Mouse (Mus musculus): ENCODE measurements around the gene Zfp759.
"Not testable (repeated sequence)": the region's sequence is repeated elsewhere in the genome, so short reads cannot be mapped to it uniquely, and the experiment has no call there.

Zfp759 gene

DNA sequence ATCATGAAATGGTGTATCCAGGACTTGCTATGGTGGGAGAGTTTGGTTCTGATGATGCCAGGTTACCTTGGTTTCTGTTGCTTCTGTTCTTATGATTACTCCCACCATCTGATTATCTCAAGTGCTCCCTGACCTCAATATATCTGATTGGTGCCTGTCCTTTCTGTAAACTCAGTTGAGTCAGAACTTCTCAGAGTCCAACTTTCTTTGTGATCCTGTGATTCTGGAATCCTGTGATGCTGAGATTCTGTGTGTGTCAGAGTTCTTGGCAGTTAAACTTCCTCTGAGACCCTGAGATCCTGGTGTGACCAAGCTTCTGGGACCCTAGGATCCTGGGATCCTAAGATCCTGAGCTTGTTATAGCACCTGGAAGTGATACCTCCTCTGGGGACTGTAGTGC is at the start of gene Zfp759:
Gene Zfp759, plus strand, starts transcription at position 301 of the 400 bp plus-strand sequence.
- DNase-seq, result not testable (repeated sequence)

DNA sequence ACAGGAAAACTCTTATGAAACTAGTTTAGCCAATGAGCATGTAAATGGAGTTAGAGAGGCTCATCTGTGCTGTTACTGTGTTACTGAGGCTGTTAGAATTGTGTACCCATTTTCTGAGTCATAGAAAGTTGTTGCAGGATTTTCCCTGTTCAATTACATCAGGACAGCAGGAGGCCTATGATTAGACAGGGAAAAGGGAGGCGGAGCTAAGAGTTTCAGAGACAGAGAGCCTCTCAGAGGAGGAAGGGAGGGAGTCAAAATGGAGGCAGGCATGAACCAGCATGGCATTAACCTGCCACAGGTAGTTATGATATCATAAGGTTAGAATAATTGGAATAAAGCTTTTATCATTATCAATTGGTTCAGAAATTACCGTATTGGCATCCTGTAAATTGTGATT is 48.7 kb upstream of the Zfp759 start:
- DNase-seq, result no peak

DNA sequence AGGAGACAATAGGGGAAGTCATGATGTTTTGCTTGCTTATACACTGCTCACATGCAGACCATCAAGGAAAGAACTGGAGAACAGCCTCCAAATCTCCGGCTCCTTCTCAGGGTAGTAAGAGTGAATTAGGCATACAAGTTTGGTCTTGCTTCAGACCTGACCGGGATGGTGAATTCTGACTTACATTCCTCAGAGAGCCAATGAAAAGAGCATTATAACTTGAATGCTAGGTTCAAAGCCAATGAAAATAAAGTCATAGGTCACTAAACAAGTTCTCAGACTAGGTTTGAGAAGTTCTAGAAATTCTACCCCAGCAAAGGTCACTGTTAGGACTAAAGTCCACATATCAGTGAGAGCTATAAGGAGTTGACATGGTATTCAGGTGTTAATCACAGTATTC is 44.2 kb upstream of the Zfp759 start:
- DNase-seq, result no peak

DNA sequence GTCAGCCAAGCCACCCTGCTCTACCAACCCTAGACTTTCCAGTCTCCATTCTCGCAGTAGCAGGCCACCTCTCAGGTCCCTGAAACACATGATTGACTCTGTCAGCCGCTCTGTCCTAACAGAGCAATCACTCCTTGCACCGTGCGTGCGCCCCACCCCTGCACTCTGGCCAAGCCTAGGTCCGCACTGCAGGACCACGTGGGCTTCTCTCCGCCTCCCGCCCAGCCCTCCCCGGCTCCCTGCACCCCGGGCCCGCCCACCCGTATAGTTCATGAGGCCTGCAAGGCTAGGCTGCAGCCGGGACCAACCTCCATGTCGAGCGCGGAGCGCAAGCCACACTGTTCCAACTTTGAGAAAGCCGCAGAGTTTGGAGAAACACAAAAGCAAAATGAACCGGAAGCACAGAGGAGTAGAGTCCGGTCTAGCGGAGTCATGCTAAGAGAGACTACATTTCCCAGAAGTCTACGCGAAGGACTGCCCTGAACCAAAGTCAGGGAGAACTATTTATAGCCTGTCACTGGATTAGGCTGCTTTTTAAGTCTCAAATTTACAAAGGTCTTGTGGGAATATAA is 40.2 kb upstream of the Zfp759 start:
- peak; percentile 99 for DNase-seq

DNA sequence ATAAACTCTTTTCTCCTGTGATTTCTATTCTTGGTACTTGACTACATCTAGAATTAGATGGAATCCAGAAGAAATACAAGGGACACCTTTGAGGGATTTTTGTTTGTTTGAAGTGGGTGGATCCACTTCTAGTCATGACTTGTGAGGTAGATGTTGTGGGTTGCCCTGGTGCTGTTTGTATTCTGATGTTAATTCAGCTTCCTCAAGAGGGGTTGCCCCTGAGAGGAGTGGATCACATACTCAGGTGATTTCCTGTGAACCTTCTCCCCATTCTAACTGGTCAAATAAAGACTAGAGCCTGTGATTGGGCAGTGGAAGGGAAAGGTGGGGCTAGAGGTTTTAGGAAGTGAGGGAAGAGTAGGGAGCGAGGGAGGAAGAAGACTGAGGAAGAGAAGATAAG is 39.5 kb upstream of the Zfp759 start:
- DNase-seq, result no peak

DNA sequence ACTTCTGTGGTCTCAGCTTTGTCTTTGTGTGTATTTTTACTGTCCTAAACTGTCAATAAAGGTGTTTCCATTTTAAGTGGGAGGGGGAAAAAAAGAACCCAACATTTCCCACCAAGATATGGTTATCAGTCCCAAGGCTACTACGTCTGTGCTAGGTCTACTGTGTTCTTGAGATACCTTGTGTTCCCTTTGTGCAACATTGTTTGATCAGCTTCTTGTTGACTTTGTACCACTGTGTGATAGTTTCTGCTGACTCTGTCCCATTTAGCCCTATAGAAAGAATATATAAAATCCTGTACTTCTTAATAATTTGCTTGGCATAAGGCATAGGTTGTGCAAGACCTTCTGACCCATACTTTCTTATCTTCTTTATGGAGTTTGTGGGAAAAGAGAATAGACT is 31.3 kb upstream of the Zfp759 start:
- DNase-seq, result no peak

DNA sequence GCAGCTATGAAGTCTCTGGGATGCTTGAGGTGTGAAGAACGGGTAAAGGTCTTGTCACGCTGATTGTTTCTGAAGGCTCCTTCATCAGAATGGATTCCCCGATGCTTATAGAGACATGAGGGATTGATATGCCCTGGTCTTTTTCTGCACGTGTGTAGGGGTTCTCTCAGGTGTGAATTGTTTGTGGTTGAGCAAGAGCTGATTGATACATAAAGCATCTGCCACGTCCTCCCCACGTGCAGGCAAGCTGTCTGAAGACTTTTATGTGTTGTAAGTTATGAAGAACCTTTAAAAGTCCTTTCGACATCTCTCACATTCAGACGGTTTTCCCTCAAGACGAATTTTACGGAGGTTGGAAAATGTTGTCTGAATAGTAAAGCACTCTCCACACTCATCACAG is 23.6 kb upstream of the Zfp759 start, which contains the start of gene Zfp708:
Gene Zfp708, minus strand, starts transcription at position 101 of the 400 bp plus-strand sequence.
- DNase-seq, result no peak

DNA sequence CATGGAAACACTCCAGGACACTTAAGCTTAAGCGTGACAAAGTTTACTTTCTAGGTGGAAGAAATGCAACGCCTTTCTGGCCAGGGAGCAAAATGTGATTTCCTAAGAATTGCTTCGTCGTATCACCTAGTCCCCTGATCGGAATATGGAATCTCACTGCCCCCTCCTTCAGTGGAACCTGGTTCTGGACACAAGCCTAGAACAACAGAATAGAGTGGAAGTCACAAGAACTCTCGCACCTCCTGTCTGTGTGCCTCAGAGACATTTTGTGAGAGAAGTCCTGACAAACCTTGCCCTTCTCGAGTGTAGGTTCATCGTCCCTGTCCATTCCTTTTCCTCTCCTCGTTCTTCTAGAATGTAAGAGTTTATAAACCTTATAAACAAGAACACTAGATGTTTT is 13.8 kb upstream of the Zfp759 start:
- no peak for DNase-seq

DNA sequence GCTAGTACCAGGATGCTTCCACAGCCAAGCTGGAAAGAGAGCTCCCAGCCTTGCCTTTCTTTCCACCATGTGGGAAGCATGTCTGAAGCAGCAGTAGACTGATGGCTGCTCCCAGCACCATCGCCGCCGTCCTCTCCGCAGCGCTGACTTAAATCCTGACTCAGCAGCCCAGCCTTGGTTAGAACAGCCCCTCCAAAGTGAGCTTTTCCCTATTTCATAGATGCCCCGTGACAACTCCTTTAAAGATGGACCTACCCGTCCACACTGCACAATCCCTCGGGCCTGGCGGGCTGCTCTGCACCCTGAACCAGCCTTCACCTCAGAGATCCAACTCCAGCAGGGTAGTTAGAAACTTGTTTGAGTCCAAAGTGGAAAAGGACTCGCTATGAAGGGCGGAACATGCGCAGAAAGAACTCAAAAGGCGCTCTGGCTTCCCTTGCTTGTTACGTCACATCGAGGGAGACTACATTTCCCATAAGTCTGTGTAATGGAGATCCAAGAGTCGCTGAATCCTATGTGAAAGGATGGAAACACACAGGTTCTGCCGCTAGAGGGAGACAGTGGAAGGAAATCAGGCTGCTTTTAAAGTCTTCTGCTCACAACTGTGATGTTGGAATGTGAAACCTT is 13.2 kb upstream of the Zfp759 start, which contains the start of gene Gm28557:
Gene Gm28557, minus strand, starts transcription at position 411 of the 627 bp plus-strand sequence.
- DNase-seq, result peak; percentile 99

DNA sequence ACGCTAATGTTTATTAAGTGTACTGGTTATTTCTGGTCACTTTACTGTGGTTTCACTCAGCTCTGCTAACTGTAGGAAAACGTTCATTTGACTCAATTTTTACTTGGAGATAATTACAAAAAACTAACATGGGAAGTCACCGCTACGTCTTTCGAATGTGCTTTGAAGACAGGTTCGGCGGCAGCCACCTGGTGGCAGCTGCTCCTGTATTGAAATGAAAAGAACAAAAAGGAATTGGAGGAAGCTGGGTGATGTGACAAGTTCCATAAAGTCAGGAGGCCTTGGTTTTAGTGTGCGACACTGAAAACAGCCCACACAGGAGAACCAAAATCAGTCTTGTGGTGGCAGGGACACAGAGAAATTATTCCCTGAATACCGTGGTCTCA is 12.6 kb upstream of the Zfp759 start:
- no peak for DNase-seq

DNA sequence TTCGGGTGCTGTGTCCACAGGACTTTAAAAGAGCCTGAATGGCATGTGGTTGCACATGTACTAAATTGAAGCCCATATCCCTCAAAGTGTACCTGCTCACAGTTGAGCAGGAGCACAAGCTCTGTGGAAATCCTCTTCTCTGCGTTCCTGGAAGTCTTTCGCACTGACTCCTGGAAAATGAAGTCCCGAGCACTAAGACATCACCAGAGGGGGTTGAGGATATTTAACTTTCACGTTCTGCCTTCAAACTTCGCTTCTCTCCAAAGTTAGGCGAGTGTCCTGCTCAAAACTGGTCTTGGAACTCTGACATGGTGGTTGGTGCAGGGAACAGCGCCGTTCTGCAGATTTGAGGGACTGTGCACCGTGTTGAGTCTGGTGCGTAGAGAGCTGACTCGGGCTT is 9.4 kb upstream of the Zfp759 start:
- DNase-seq, result peak; percentile 91

DNA sequence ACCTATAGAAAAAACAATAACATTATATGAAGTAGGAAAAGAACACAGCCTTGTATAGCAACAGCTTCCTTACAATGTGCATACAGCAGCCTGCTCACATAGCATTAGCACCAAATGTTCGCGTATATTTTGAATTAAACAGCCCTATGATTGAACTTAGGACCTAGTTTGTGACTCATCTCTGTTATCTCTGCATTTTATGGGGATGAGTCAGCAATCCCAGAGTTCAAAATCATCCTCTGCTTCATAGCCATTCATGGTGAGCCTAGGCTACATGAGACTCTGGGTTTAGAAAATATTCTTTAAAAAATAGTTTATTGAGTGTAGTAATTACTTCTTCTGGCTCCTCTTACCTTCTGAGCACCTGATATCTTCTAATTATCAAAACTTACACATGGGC is 8.2 kb upstream of the Zfp759 start:
- no peak for DNase-seq

DNA sequence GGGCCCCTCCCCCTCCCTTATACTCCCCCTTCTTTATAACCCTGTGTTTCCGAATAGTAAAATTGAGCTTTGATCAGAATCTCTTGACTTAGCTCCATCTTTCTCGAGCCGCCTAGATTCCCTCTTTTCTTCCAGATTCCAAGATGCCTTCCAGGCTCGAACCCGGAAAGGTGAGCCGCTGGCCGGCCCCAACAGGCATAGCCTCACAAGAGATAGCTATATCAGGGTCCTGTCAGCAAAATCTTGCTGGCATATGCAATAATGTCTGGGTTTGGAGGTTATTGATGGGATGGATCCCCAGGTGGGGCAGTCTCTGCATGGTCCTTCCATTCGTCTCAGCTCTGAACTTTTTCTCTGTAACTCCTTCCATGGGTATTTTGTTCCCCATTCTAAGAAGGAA is 5.3 kb upstream of the Zfp759 start, which contains the start of gene Rslcan18:
Gene Rslcan18, minus strand, starts transcription at position 101 of the 400 bp plus-strand sequence.
- not testable (repeated sequence) for DNase-seq

DNA sequence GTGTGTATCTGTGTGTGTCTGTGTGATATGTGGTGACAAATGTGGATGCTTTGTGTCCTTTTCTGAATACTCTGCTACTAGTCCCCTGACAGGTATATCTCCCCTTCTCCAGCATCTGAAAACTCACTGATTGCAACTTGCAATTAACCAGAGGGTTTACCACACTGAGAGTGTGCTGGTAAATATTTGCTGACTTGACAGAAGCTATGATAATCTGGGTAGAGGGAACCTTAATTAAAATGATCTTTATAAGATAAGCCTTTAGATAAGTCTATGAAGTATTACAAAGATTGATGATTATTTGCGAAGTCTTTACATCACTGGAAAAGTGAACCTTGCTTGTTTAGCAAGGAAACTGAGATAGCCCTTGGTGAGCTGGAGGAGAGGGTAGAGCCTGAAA is 3.0 kb downstream of the Zfp759 start:
- no peak for DNase-seq

DNA sequence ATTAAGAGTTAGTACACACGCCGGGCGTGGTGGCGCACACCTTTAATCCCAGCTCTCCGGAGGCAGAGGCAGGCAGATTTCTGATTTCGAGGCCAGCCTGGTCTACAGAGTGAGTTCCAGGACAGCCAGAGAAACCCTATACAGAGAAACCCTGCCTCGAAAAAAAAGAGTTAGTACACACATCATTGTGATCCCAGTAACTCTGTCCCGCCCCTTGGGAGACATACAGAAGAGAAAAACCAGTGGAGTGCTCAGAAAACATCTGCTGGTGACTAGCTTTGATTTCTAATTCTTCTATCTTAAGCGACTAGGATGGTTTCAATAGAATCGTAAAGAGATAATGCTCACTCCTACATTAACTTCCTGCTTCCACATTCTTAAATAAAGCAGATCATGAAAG is 6.0 kb downstream of the Zfp759 start:
- DNase-seq, result not testable (repeated sequence)

DNA sequence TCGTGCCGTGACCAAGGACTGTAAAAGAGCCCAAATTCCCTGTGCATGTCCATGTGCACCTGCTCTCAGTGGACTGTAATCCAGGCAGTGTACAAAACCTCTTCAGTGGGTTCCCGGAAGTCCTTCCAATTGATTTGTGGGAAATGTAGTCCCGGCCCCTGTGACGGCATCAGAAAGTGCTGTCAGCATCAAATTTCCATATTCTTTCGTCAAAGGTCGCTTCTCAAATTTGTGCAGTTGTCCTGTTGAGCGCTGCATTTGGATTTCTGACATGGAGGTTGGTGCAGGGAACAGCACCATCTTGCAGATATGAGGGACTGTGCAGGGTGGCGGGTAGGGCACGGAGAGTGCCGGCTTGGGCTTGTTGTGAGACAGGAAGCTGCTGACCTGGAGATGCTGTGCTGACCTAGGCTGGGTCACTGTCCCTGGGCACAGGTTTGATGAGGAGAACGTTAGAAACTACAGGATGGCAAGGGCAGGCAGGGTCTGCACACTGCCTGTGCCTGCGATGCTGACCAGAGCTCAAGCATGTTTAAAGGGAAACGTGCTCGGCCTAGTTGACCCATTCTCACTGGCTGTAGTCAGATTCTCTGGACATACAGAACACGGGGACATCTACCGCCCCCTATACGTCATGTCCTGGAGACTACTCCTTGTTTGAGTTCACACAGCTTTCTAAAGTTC is 6.7 kb downstream of the Zfp759 start:
- DNase-seq, result peak; percentile 97

DNA sequence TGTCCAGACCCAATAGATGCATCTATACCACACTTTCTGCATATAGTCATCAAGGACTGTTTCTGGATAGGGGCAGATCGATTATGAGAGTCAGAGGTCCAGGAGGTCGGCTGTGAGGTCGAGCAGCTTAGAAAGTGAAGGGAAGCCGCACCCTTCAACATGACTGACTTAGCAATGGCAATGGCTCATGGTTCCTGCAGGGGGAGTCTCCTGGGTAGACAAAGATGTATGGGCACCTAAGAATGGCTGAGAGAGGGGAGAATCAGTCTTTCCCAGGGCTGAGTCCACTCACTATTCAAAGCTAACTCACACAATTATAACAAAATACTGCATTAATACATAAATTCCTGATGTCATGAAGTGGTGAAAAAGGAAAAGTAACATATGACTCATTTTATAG is 44.7 kb downstream of the Zfp759 start:
- DNase-seq, result not testable (repeated sequence)

DNA sequence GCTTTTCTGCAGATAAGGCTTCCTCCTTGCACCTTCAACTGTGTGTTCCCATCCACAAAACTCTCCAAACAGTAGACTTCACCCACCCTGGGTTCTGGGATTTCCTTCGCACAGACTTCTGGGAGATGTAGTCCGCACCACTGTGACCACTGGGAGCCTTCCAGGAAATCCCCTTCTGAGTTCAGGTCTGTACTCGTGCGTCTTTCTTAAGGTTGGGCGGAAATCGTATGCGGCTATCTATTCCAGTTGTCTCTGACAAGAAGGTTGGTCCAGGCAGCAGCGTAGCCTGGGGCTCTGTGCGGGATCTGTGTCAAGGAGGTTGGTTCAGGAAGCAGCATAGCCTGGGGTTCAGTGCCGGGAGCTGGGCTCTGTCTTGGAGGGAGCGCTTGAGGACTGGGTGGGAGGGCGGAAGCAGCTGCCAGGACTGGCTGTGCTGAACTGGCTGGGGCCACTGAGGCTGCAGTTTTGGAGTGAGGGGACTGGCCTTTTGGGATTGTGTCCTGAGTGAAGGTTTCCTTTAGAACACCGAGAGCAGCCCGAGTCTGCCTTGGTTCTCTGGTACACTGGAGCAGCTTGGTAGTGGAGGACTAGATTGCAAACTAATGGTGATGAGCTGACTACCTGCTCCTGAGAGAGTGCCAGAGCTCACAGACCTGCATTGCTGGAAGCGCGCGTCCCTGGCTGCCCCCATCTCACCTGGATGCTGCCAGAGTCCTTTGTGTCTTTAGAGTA is 51.7 kb downstream of the Zfp759 start, which contains the start of gene Rsl1:
Gene Rsl1, plus strand, starts transcription at position 192 of the 732 bp plus-strand sequence.
- peak; percentile 99 for DNase-seq

DNA sequence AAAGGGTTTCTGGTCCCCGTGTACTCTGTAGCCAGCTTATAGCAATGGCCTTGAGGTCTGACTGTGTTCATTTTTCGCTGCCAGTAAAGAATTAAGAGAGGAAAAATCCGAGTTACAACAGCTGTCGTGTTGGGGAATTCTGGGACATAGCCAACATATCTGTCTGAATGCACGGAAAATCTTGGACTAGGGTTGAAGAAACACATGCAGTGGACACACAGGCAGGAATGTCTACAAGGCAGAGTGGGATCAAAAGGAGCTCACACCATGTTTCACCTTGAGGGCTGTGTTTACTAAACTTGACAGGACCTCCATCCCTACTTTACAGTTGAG is 52.2 kb downstream of the Zfp759 start:
- DNase-seq, result no peak
